Mouse (Mus musculus): Measurements from ENCODE around the gene Ehf. TPM values are rescaled to one million over a fixed set of nuclear protein-coding genes. Genes with fewer than 3 reads are reported as not detected.

The Ehf gene
- not detected for total RNA-seq (2021)
- long read RNA-seq, experiment 1 = 0 reads
- long read RNA-seq, experiment 2 = 0 reads

- intact Hi-C loops (cut with DNase I; ENCODE audit: low total_unique reads) = no loop called here
- DNase-seq = no peak
These were observed at the start of gene Ehf for GRCm38 (mm10) chr2:103303132-103303531. Ehf (minus strand) TSS chr2:103303278.

GRCm38 (mm10) chr2:103347417-103347891 lies 44.4 kb upstream of the Ehf start:
- intact Hi-C loops (cut with DNase I; ENCODE audit: low total_unique reads) = no loop called here
- no peak for DNase-seq

- no peak for DNase-seq
- intact Hi-C loops (cut with DNase I; ENCODE audit: low total_unique reads) = no loop called here
These were observed 43.7 kb upstream of the Ehf start for GRCm38 (mm10) chr2:103346751-103347289.

GRCm38 (mm10) chr2:103343611-103344010 lies 40.5 kb upstream of the Ehf start:
- DNase-seq = no peak
- intact Hi-C loops (cut with DNase I; ENCODE audit: low total_unique reads) = no loop called here

- intact Hi-C loops (cut with DNase I; ENCODE audit: low total_unique reads) = no loop called here
- no peak for DNase-seq
These were observed 39.0 kb upstream of the Ehf start for GRCm38 (mm10) chr2:103342123-103342522.

- intact Hi-C loops (cut with DNase I; ENCODE audit: low total_unique reads) = no loop called here
- no peak for DNase-seq
These were observed 38.4 kb upstream of the Ehf start for GRCm38 (mm10) chr2:103341375-103341971.

GRCm38 (mm10) chr2:103338706-103339105 lies 35.6 kb upstream of the Ehf start:
- intact Hi-C loops (cut with DNase I; ENCODE audit: low total_unique reads) = no loop called here
- DNase-seq = no peak

- no peak for DNase-seq
- intact Hi-C loops (cut with DNase I; ENCODE audit: low total_unique reads) = no loop called here
These were observed 34.3 kb upstream of the Ehf start for GRCm38 (mm10) chr2:103337370-103337769.

- DNase-seq = no peak
- intact Hi-C loops (cut with DNase I; ENCODE audit: low total_unique reads) = no loop called here
These were observed 33.5 kb upstream of the Ehf start for GRCm38 (mm10) chr2:103336621-103337020.

GRCm38 (mm10) chr2:103336000-103336399 lies 32.9 kb upstream of the Ehf start:
- intact Hi-C loops (cut with DNase I; ENCODE audit: low total_unique reads) = no loop called here
- DNase-seq = no peak

GRCm38 (mm10) chr2:103331666-103332191 lies 28.7 kb upstream of the Ehf start:
- DNase-seq = no peak
- intact Hi-C loops (cut with DNase I; ENCODE audit: low total_unique reads) = no loop called here

- intact Hi-C loops (cut with DNase I; ENCODE audit: low total_unique reads) = no loop called here
- DNase-seq = no peak
These were observed 25.7 kb upstream of the Ehf start for GRCm38 (mm10) chr2:103328731-103329130.

GRCm38 (mm10) chr2:103325301-103326048 lies 22.4 kb upstream of the Ehf start:
- no peak for DNase-seq
- intact Hi-C loops (cut with DNase I; ENCODE audit: low total_unique reads) = no loop called here

GRCm38 (mm10) chr2:103324320-103324719 lies 21.2 kb upstream of the Ehf start:
- DNase-seq = no peak
- intact Hi-C loops (cut with DNase I; ENCODE audit: low total_unique reads) = no loop called here

- DNase-seq = no peak
- intact Hi-C loops (cut with DNase I; ENCODE audit: low total_unique reads) = no loop called here
These were observed 19.1 kb upstream of the Ehf start for GRCm38 (mm10) chr2:103322171-103322570.

GRCm38 (mm10) chr2:103321638-103322037 lies 18.6 kb upstream of the Ehf start:
- intact Hi-C loops (cut with DNase I; ENCODE audit: low total_unique reads) = no loop called here
- DNase-seq = no peak

- no peak for DNase-seq
- intact Hi-C loops (cut with DNase I; ENCODE audit: low total_unique reads) = no loop called here
These were observed 10.9 kb upstream of the Ehf start for GRCm38 (mm10) chr2:103314002-103314401.

GRCm38 (mm10) chr2:103312640-103313039 lies 9.6 kb upstream of the Ehf start:
- intact Hi-C loops (cut with DNase I; ENCODE audit: low total_unique reads) = no loop called here
- DNase-seq = no peak

- intact Hi-C loops (cut with DNase I; ENCODE audit: low total_unique reads) = no loop called here
- no peak for DNase-seq
These were observed 7.6 kb upstream of the Ehf start for GRCm38 (mm10) chr2:103310663-103311062.

GRCm38 (mm10) chr2:103306686-103307085 lies 3.6 kb upstream of the Ehf start:
- intact Hi-C loops (cut with DNase I; ENCODE audit: low total_unique reads) = no loop called here
- DNase-seq = no peak

GRCm38 (mm10) chr2:103302669-103303068 lies 409 bp downstream of the Ehf start:
- no peak for DNase-seq
- intact Hi-C loops (cut with DNase I; ENCODE audit: low total_unique reads) = no loop called here
